Mouse (Mus musculus): ENCODE measurements around the gene Tmem178b.

The Tmem178b gene

DNA sequence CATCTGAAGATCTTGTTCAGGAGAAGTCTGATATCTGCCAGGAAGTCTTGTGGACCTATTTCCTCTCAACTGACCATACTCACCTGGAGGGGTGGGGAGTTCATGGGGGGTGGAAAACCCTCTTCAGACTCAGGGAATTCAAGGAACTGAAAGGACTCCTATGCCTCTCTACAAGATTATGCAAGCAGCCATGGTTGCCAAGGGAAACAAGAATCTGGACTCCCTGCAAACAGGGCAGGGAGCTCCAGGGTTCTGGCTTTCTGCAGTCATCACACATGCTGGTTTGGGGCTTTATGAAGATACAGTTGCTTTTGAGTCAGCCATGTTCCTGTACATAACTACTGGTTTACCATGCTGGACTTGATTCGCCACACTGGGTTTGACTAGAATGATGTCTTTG is 390.6 kb downstream of the Tmem178b start:
- no peak for DNase-seq (ENCODE audit: low read depth, low spot score)

DNA sequence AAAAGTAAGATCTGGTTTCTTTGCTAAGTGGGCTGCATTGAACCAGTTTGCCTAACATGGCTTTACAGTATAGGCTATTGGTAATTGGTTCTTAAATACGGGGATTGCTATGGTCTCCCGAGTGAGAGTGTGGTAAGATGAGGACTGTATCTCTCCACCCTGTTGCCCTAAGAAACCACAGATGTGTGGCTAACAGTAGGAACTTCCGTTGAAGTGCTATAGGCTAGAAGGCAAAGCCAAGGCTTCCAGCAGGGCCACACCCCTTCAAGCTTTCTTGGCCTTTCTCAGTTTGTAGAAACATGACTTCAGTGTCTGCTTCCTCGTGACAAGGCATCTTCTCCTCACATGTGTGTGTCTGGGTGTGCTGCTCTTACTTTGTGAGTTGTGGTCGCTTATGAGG is 427.6 kb downstream of the Tmem178b start:
- no peak for DNase-seq (ENCODE audit: low read depth, low spot score)

GRCm38 (mm10) chr6:40303379-40303778 is 430.3 kb downstream of the Tmem178b start:
- DNase-seq (ENCODE audit: low read depth, low spot score) = no peak

Data from WW6 (cell line).